Mouse (Mus musculus) ES-Bruce4 (cell line): ENCODE results near the gene Ern1.

Experiments used
- CTCF ChIP-seq: IDR thresholded peaks from one replicate; pipeline ENCODE4 v1.8.1; 2011; ENCODE audit warnings: low read depth, low read length
- POLR2A ChIP-seq: IDR thresholded peaks from one replicate; pipeline ENCODE4 v1.8.1; 2011; ENCODE audit warnings: low read length; ENCODE audit not compliant: insufficient read depth

GRCm38 (mm10) chr11:106462309-106462708, 25.3 kb downstream of the Ern1 start:
- TF ChIP-seq POLR2A = no peak
- no peak for TF ChIP-seq CTCF
